Mouse (Mus musculus): ENCODE measurements at regions not wholly inside any gene's neighbourhood (a gene's known extent, or its start where the extent isn't known, plus 50 kb on each side); places are given as distances from the start of the nearest gene placed in this dataset.

DNA sequence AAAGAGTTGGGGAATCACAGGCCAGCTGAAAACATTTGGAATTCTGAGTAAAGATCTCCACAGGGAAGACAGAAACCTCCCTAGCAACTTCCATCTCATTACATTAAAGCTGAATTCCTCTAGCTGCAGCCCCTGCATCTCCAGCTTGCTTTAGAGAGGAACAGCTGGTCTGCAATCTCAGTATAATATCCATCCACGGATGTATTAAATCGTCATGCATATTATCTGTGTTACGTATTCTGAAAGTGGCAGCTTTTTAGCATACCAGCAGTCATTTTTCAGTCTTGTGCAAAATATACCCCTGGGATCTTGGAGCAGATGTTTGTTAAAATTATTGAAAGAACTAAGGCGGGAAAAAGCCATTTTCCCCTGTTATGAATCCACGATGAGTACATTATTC lies 287.7 kb upstream of the Gm9747 start:
- TF ChIP-seq POLR2A (IDR thresholded peaks at IDR 0.05; ENCODE audit: borderline replicate concordance, extremely low read depth, low read depth, low read length): no peak
- no peak for TF ChIP-seq CTCF (IDR thresholded peaks at IDR 0.05; ENCODE audit: insufficient read depth, low read length)
